In the genomic region with DNA sequence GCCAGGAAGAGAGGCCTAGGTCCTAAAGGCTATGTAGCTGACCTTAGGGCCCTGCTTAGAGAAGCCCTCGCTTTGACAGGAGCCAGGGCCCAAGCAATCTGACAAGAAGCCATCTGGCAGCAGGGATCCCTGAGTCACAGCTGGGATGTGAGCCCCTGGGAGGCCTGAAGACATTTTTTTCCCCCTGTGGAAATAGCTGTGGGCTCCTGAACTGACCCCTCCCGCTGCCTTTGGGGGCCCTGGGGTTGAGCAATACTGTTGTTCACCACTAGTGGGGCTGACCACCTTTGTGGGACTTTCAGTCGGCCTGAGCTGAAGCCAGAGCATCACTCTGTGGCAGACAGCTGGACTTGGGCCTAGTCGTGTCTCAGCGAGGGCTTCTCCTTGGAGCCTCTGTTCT, we compare ENCODE assay signal across 11 mouse cellular contexts.
DNase-seq lines count a peak whose midpoint lies in the region; ATAC-seq and TF ChIP-seq lines count a peak whose summit lies in the region.
"Had no signal": no experiment of that assay in that cellular context is flagged by ENCODE, and none has a peak within 500 bp of the region (broad histone marks: within the 10 kb centered on the region; RNA-seq: fewer than 3 reads in every experiment).

No protein-coding gene starts in this region.

- DNase-seq in forebrain, postnatal 0 days = no peak
- DNase-seq in forebrain, embryonic 14.5 days (ENCODE audit: low spot score) = no peak
- no peak for DNase-seq in midbrain, embryonic 10.5 days (ENCODE audit: low spot score)
- no peak for DNase-seq in midbrain, embryonic 14.5 days
- DNase-seq in heart, postnatal 0 days (ENCODE audit: low spot score) = no peak
- DNase-seq in urinary bladder, postnatal 10 days (ENCODE audit: low spot score) = no peak
- DNase-seq in frontal cortex, adult 2 months (ENCODE audit: extremely low spot score in 1 of 2, low spot score in 1 of 2) = no peak
- DNase-seq: thymus, postnatal 36 days had no signal

- H3K9me3 ChIP-seq in forebrain, postnatal 0 days (ENCODE audit: low read length) = no peaks in the 10 kb centered on the region
- no peaks in the 10 kb centered on the region for H3K9me3 ChIP-seq in forebrain, embryonic 14.5 days (replicated peaks; ENCODE audit: control insufficient read depth, low read length)
- no peaks in the 10 kb centered on the region for H3K9me3 ChIP-seq in midbrain, embryonic 10.5 days (replicated peaks)
- no peaks in the 10 kb centered on the region for H3K9me3 ChIP-seq in midbrain, embryonic 14.5 days (ENCODE audit: control insufficient read depth, low read length)
- H3K9me3 ChIP-seq in heart, postnatal 0 days (replicated peaks; ENCODE audit: control insufficient read depth, low read length) = no peaks in the 10 kb centered on the region
- H3K9me3 ChIP-seq in stomach, embryonic 14.5 days (ENCODE audit: control insufficient read depth, low read depth, low read length) = no peaks in the 10 kb centered on the region

- no peaks in the 10 kb centered on the region for H3K36me3 ChIP-seq in forebrain, postnatal 0 days (ENCODE audit: insufficient read depth)
- no peaks in the 10 kb centered on the region for H3K36me3 ChIP-seq in forebrain, embryonic 14.5 days (ENCODE audit: control insufficient read depth, insufficient read depth, low read length)
- no peaks in the 10 kb centered on the region for H3K36me3 ChIP-seq in midbrain, embryonic 10.5 days
- H3K36me3 ChIP-seq in midbrain, embryonic 14.5 days (ENCODE audit: control insufficient read depth, insufficient read depth, low read length) = no peaks in the 10 kb centered on the region
- no peaks in the 10 kb centered on the region for H3K36me3 ChIP-seq in heart, postnatal 0 days (replicated peaks; ENCODE audit: control insufficient read depth, insufficient read depth, low read length)
- H3K36me3 ChIP-seq in stomach, embryonic 14.5 days (ENCODE audit: control insufficient read depth, insufficient read depth, low read length) = no peaks in the 10 kb centered on the region

- H3K27ac ChIP-seq in forebrain, postnatal 0 days (ENCODE audit: low read depth, low read length) = no peak overlapping the region
- no peak overlapping the region for H3K27ac ChIP-seq in forebrain, embryonic 14.5 days (ENCODE audit: low read depth, low read length)
- peak overlapping the region; percentile 35 for H3K27ac ChIP-seq in midbrain, embryonic 10.5 days (replicated peaks)
- H3K27ac ChIP-seq in midbrain, embryonic 14.5 days (replicated peaks; ENCODE audit: low read depth, low read length) = no peak overlapping the region
- H3K27ac ChIP-seq in heart, postnatal 0 days (ENCODE audit: low read depth) = peak overlapping the region; percentile 16; the same call in 1 of the 2 replicates
- peak overlapping the region; percentile 97 for H3K27ac ChIP-seq in stomach, embryonic 14.5 days (ENCODE audit: low read length)

- WGBS in forebrain, postnatal 0 days = 58% methylated on average over 5 of the region's 5 CpGs
- WGBS in forebrain, embryonic 14.5 days = 63% methylated on average over 5 of the region's 5 CpGs
- WGBS in midbrain, embryonic 10.5 days = 65% methylated on average over 5 of the region's 5 CpGs
- WGBS in midbrain, embryonic 14.5 days = 55% methylated on average over 5 of the region's 5 CpGs
- 49% methylated on average over 5 of the region's 5 CpGs for WGBS in heart, postnatal 0 days
- 47% methylated on average over 5 of the region's 5 CpGs for WGBS in stomach, embryonic 14.5 days

- no peaks in the 10 kb centered on the region for H3K4me1 ChIP-seq in forebrain, postnatal 0 days (ENCODE audit: insufficient read depth)
- H3K4me1 ChIP-seq in forebrain, embryonic 14.5 days (ENCODE audit: control insufficient read depth, insufficient read depth, low read length) = no peaks in the 10 kb centered on the region
- H3K4me1 ChIP-seq in midbrain, embryonic 10.5 days = peaks cover 4% of the 10 kb centered on the region; the same call in 1 of the 2 replicates
- H3K4me1 ChIP-seq in midbrain, embryonic 14.5 days (ENCODE audit: control insufficient read depth, insufficient read depth, low read length) = no peaks in the 10 kb centered on the region
- no peaks in the 10 kb centered on the region for H3K4me1 ChIP-seq in heart, postnatal 0 days (ENCODE audit: control insufficient read depth, insufficient read depth)
- H3K4me1 ChIP-seq in stomach, embryonic 14.5 days (ENCODE audit: control insufficient read depth, insufficient read depth, low read length) = peaks cover 32% of the 10 kb centered on the region

- TF ChIP-seq CTCF in forebrain, postnatal 0 days (IDR thresholded peaks at IDR 0.05; ENCODE audit: low read depth) = peak; percentile 21; the same call in 1 of the 2 replicates
- TF ChIP-seq CTCF in heart, postnatal 0 days (IDR thresholded peaks at IDR 0.05; ENCODE audit: low read depth) = peak; percentile 13; the same call in 1 of the 2 replicates

- no peaks in the 10 kb centered on the region for H3K27me3 ChIP-seq in forebrain, postnatal 0 days (ENCODE audit: insufficient read depth, low read length)
- H3K27me3 ChIP-seq in forebrain, embryonic 14.5 days (replicated peaks; ENCODE audit: control insufficient read depth, insufficient read depth, low read length) = no peaks in the 10 kb centered on the region
- no peaks in the 10 kb centered on the region for H3K27me3 ChIP-seq in midbrain, embryonic 10.5 days (ENCODE audit: low read depth, poor library complexity, severe bottlenecking)
- no peaks in the 10 kb centered on the region for H3K27me3 ChIP-seq in midbrain, embryonic 14.5 days (ENCODE audit: control insufficient read depth, insufficient read depth, low read length)
- no peaks in the 10 kb centered on the region for H3K27me3 ChIP-seq in heart, postnatal 0 days (ENCODE audit: control insufficient read depth, insufficient read depth, low read length)
- no peaks in the 10 kb centered on the region for H3K27me3 ChIP-seq in stomach, embryonic 14.5 days (ENCODE audit: control insufficient read depth, insufficient read depth, low read length)

- H3K4me3 ChIP-seq in forebrain, postnatal 0 days (ENCODE audit: low read depth, low read length) = no peak overlapping the region
- no peak overlapping the region for H3K4me3 ChIP-seq in forebrain, embryonic 14.5 days (ENCODE audit: low read depth, low read length)
- H3K4me3 ChIP-seq in midbrain, embryonic 10.5 days = no peak overlapping the region
- H3K4me3 ChIP-seq in midbrain, embryonic 14.5 days (replicated peaks; ENCODE audit: low read depth, low read length) = no peak overlapping the region
- no peak overlapping the region for H3K4me3 ChIP-seq in heart, postnatal 0 days (ENCODE audit: low read depth, low read length)
- no peak overlapping the region for H3K4me3 ChIP-seq in stomach, embryonic 14.5 days (ENCODE audit: low read depth, low read length)
- H3K4me3 ChIP-seq: erythroblast, embryonic 14.5 days had no signal

- no peak for ATAC-seq in forebrain, postnatal 0 days
- ATAC-seq in forebrain, embryonic 14.5 days = no peak
- ATAC-seq in midbrain, embryonic 14.5 days (ENCODE audit: low FRiP score, low TSS enrichment) = no peak
- ATAC-seq in heart, postnatal 0 days (ENCODE audit: insufficient read depth, low read depth) = no peak
- no peak for ATAC-seq in stomach, embryonic 14.5 days (ENCODE audit: insufficient number of reproducible peaks, insufficient read depth, low FRiP score, low read depth)
- ATAC-seq: inflammation-experienced regulatory T-cells, adult 6 months had no signal

- H3K9ac ChIP-seq in forebrain, postnatal 0 days = no peak overlapping the region
- H3K9ac ChIP-seq in forebrain, embryonic 14.5 days (ENCODE audit: low read length) = no peak overlapping the region
- no peak overlapping the region for H3K9ac ChIP-seq in midbrain, embryonic 14.5 days (replicated peaks; ENCODE audit: low read length)
- no peak overlapping the region for H3K9ac ChIP-seq in heart, postnatal 0 days (replicated peaks; ENCODE audit: low read depth, low read length)
- H3K9ac ChIP-seq in stomach, embryonic 14.5 days (replicated peaks; ENCODE audit: low read depth, low read length) = no peak overlapping the region

- H3K4me2 ChIP-seq in forebrain, postnatal 0 days (ENCODE audit: low read depth) = no peak overlapping the region
- no peak overlapping the region for H3K4me2 ChIP-seq in forebrain, embryonic 14.5 days (ENCODE audit: low read length)
- no peak overlapping the region for H3K4me2 ChIP-seq in midbrain, embryonic 14.5 days (ENCODE audit: low read length)
- no peak overlapping the region for H3K4me2 ChIP-seq in heart, postnatal 0 days (ENCODE audit: low read depth, low read length)
- H3K4me2 ChIP-seq in stomach, embryonic 14.5 days (replicated peaks; ENCODE audit: low read depth, low read length) = no peak overlapping the region

- TF ChIP-seq EP300 in heart, postnatal 0 days (IDR thresholded peaks at IDR 0.05; ENCODE audit: low read depth) = no peak

Comparison
In these comparisons a context has a peak if more than half of its experiments do, and no peak if none do; other contexts are left out.
1. H3K27ac ChIP-seq: peak in midbrain, embryonic 10.5 days (single experiment), heart, postnatal 0 days (single experiment) and stomach, embryonic 14.5 days (single experiment); none in forebrain, postnatal 0 days (single experiment), forebrain, embryonic 14.5 days (single experiment) and midbrain, embryonic 14.5 days (single experiment).